Mouse (Mus musculus) neural tube, embryonic 11.5 days (tissue): ENCODE measurements around the gene Pif1. TPM values are rescaled to one million over a fixed set of nuclear protein-coding genes. Genes with fewer than 3 reads are reported as not detected.

ENCODE experiments used
- ATAC-seq: fragments of 200-750 bp; cut with Nextera tagmentation; 2 replicates; pipeline ENCODE4 v1.8.0; 2017; ENCODE audit warnings: moderate number of reproducible peaks, mild to moderate bottlenecking, moderate TSS enrichment, moderate library complexity; ENCODE audit not compliant: insufficient read depth, low FRiP score, low TSS enrichment
- DNase-seq: peaks from one replicate; pipeline ENCODE4 v3.0.0-alpha.2; 2015; ENCODE audit warnings: low spot score
- H3K27ac ChIP-seq: fragments of 300-500 bp; sonication (generic); 2 replicates; pipeline ENCODE4 v1.5.1; 2014; ENCODE audit warnings: low read depth, mild to moderate bottlenecking, low read length
- H3K27me3 ChIP-seq: fragments of 300-500 bp; sonication (generic); 2 replicates; pipeline ENCODE4 v1.6.1; 2014; ENCODE audit warnings: mild to moderate bottlenecking, low read length, mixed read lengths; ENCODE audit not compliant: control insufficient read depth, insufficient read depth
- H3K36me3 ChIP-seq: fragments of 300-500 bp; sonication (generic); 2 replicates; pipeline ENCODE4 v1.6.1; 2014; ENCODE audit warnings: mild to moderate bottlenecking, low read length, moderate library complexity, mixed read lengths; ENCODE audit not compliant: control insufficient read depth, insufficient read depth
- H3K4me1 ChIP-seq: fragments of 300-500 bp; sonication (generic); 2 replicates; pipeline ENCODE4 v1.6.1; 2014; ENCODE audit warnings: low read length, mixed read lengths; ENCODE audit not compliant: control insufficient read depth, insufficient read depth
- H3K4me2 ChIP-seq: fragments of 300-500 bp; sonication (generic); 2 replicates; pipeline ENCODE4 v1.6.1; 2014; ENCODE audit warnings: low read depth, mild to moderate bottlenecking, moderate library complexity
- H3K4me3 ChIP-seq: fragments of 300-500 bp; sonication (generic); 2 replicates; pipeline ENCODE4 v1.5.1; 2014; ENCODE audit warnings: low read depth, low read length
- H3K9ac ChIP-seq: fragments of 300-500 bp; sonication (generic); 2 replicates; pipeline ENCODE4 v1.6.1; 2014; ENCODE audit warnings: mild to moderate bottlenecking, low read length
- H3K9me3 ChIP-seq: fragments of 300-500 bp; sonication (generic); 2 replicates; pipeline ENCODE4 v1.6.1; 2016; ENCODE audit warnings: low read length; ENCODE audit not compliant: control insufficient read depth
- WGBS: fragments of 180-500 bp; shearing (Covaris S2); extraction: QIAGEN DNeasy Blood & Tissue Kit; methylation state at CpG from one replicate; pipeline ENCODE4 v1.1.7; 2014; 5-methylcytosine and 5-hydroxymethylcytosine counted together
- polyA plus RNA-seq: library from polyadenylated mRNA; unstranded; fragments of >200 nt; fragmentation: Nextera tagmentation; extraction: Ambion mirVana; gene quantifications from 2 replicates; pipeline ENCODE4 v1.2.1, GENCODE M21; 2014

Pif1 gene
- polyA plus RNA-seq, 1 experiment from 2014 or later, result 10.2 TPM

- H3K9me3 ChIP-seq, result no peaks in the 10 kb centered on the region
- no peak overlapping the region for H3K27ac ChIP-seq
- no peak for DNase-seq
- H3K4me2 ChIP-seq, result peak overlapping the region; percentile 84
- H3K4me1 ChIP-seq, result peaks cover 13% of the 10 kb centered on the region
- peak overlapping the region; percentile 53 for H3K4me3 ChIP-seq
- WGBS, result 10% methylated on average over 16 of the region's 16 CpGs
- peak overlapping the region; percentile 63 for H3K9ac ChIP-seq
- no peak for ATAC-seq
- H3K36me3 ChIP-seq, result no peaks in the 10 kb centered on the region
- H3K27me3 ChIP-seq, result peaks cover 21% of the 10 kb centered on the region
Measured at GRCm38 (mm10) chr9:65631354-65632021, 44.5 kb downstream of the Pif1 start.

- no peak overlapping the region for H3K27ac ChIP-seq
- H3K36me3 ChIP-seq, result no peaks in the 10 kb centered on the region
- no peak for DNase-seq
- 81% methylated on average over 1 of the region's 1 CpGs for WGBS
- H3K9me3 ChIP-seq, result no peaks in the 10 kb centered on the region
- H3K9ac ChIP-seq, result no peak overlapping the region
- peaks cover 7% of the 10 kb centered on the region for H3K4me1 ChIP-seq
- peaks cover 11% of the 10 kb centered on the region for H3K27me3 ChIP-seq
- H3K4me3 ChIP-seq, result no peak overlapping the region
- H3K4me2 ChIP-seq, result no peak overlapping the region
- no peak for ATAC-seq
Measured at GRCm38 (mm10) chr9:65635766-65636165, 48.8 kb downstream of the Pif1 start.

- Histone ChIP-seq H3K9ac (no peak overlapping the region), H3K4me3 (no peak overlapping the region), H3K4me2 (no peak overlapping the region), H3K27me3 (peaks cover under 1% of the 10 kb centered on the region; the same call in 1 of the 2 replicates), H3K27ac (no peak overlapping the region), H3K4me1 (peaks cover 6% of the 10 kb centered on the region; the same call in 1 of the 2 replicates), H3K9me3 (no peaks in the 10 kb centered on the region), H3K36me3 (no peaks in the 10 kb centered on the region)
- WGBS, result 88% methylated on average over 4 of the region's 4 CpGs
- no peak for DNase-seq
- no peak for ATAC-seq
Measured at GRCm38 (mm10) chr9:65636926-65637325, 50.0 kb downstream of the Pif1 start.

GRCm38 (mm10) chr9:65639065-65639464 lies 52.1 kb downstream of the Pif1 start:
- Histone ChIP-seq H3K9me3 (no peaks in the 10 kb centered on the region), H3K36me3 (no peaks in the 10 kb centered on the region), H3K4me2 (no peak overlapping the region), H3K4me3 (no peak overlapping the region), H3K27ac (no peak overlapping the region), H3K27me3 (no peaks in the 10 kb centered on the region), H3K4me1 (peaks cover 6% of the 10 kb centered on the region; the same call in 1 of the 2 replicates), H3K9ac (no peak overlapping the region)
- DNase-seq (no peak), ATAC-seq (no peak)
- 55% methylated on average over 5 of the region's 5 CpGs for whole genome bisulfite sequencing

GRCm38 (mm10) chr9:65640838-65641410 lies 54.0 kb downstream of the Pif1 start:
- ATAC-seq (no peak), DNase-seq (peak; percentile 44)
- Histone ChIP-seq H3K27ac (no peak overlapping the region), H3K4me2 (no peak overlapping the region), H3K9ac (no peak overlapping the region), H3K27me3 (no peaks in the 10 kb centered on the region), H3K4me1 (peaks cover 6% of the 10 kb centered on the region; the same call in 1 of the 2 replicates), H3K4me3 (no peak overlapping the region), H3K36me3 (no peaks in the 10 kb centered on the region), H3K9me3 (no peaks in the 10 kb centered on the region)
- 6% methylated on average over 5 of the region's 5 CpGs for WGBS

- Histone ChIP-seq H3K27me3 (no peaks in the 10 kb centered on the region), H3K36me3 (no peaks in the 10 kb centered on the region), H3K4me3 (no peak overlapping the region; the same call in 1 of the 2 replicates), H3K27ac (no peak overlapping the region), H3K4me1 (peaks cover 6% of the 10 kb centered on the region; the same call in 1 of the 2 replicates), H3K9me3 (no peaks in the 10 kb centered on the region), H3K4me2 (peak overlapping the region; percentile 20), H3K9ac (peak overlapping the region; percentile 22; the same call in 1 of the 2 replicates)
- ATAC-seq (no peak), DNase-seq (no peak)
- 9% methylated on average over 12 of the region's 12 CpGs for WGBS
Measured at GRCm38 (mm10) chr9:65641446-65642052, 54.6 kb downstream of the Pif1 start.

- no peak overlapping the region for H3K4me2 ChIP-seq
- ATAC-seq (no peak), DNase-seq (no peak)
- no peaks in the 10 kb centered on the region for H3K27me3 ChIP-seq
- H3K9me3 ChIP-seq, result no peaks in the 10 kb centered on the region
- H3K4me3 ChIP-seq, result no peak overlapping the region
- no peak overlapping the region for H3K9ac ChIP-seq
- H3K27ac ChIP-seq, result no peak overlapping the region
- H3K4me1 ChIP-seq, result peaks cover 6% of the 10 kb centered on the region; the same call in 1 of the 2 replicates
- H3K36me3 ChIP-seq, result no peaks in the 10 kb centered on the region
Measured at GRCm38 (mm10) chr9:65642546-65642945, 55.6 kb downstream of the Pif1 start.

DNA sequence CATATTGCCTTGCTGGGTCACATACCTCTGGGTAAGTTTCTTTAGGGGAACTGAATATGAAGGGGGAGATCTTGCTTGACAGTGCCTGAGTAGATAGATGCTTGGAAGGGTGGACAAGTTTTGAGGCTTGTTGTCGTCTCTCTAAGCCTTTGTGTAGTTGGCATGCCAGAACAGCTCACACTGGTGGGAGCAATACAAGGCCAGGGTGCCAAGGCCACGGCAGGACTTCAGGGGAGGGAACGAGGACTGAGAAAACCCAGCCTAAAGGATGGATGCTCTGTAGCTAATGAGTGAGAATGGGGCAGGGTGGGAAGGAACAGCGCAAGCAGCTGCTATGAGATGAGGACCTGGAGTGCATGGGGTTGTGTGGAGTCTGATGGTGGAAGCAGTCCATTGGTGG lies 58.0 kb downstream of the Pif1 start:
- H3K27me3 ChIP-seq, result no peaks in the 10 kb centered on the region
- whole genome bisulfite sequencing, result 83% methylated on average over 4 of the region's 4 CpGs

More for the DNA sequence above, 58.0 kb downstream of the Pif1 start:
- Histone ChIP-seq H3K4me2 (no peak overlapping the region), H3K36me3 (no peaks in the 10 kb centered on the region), H3K27ac (no peak overlapping the region), H3K4me1 (peaks cover 6% of the 10 kb centered on the region; the same call in 1 of the 2 replicates), H3K4me3 (no peak overlapping the region), H3K9ac (no peak overlapping the region), H3K9me3 (no peaks in the 10 kb centered on the region)
- DNase-seq, result no peak
- ATAC-seq, result no peak
